Mouse (Mus musculus) stomach, embryonic 15.5 days (tissue): Measurements from ENCODE around the gene Gmps. TPM values are rescaled to one million over a fixed set of nuclear protein-coding genes. Genes with fewer than 3 reads are reported as not detected.

Source experiments
- ATAC-seq: fragments of 200-750 bp; cut with Nextera tagmentation; 2 replicates; pipeline ENCODE4 v1.8.0; 2017; ENCODE audit warnings: low read depth, moderate number of reproducible peaks, moderate TSS enrichment; ENCODE audit not compliant: insufficient read depth, low FRiP score
- H3K27ac ChIP-seq: fragments of 300-500 bp; sonication (generic); 2 replicates; pipeline ENCODE4 v1.5.1; 2015; ENCODE audit warnings: mild to moderate bottlenecking, inconsistent platforms
- H3K27me3 ChIP-seq: fragments of 300-500 bp; sonication (generic); replicated peaks from 2 replicates; pipeline ENCODE4 v1.6.1; 2015; ENCODE audit warnings: inconsistent platforms
- H3K36me3 ChIP-seq: fragments of 300-500 bp; sonication (generic); 2 replicates; pipeline ENCODE4 v1.6.1; 2015; ENCODE audit warnings: inconsistent platforms
- H3K4me1 ChIP-seq: fragments of 300-500 bp; sonication (generic); 2 replicates; pipeline ENCODE4 v1.6.1; 2015; ENCODE audit warnings: inconsistent platforms
- H3K4me2 ChIP-seq: fragments of 300-500 bp; sonication (generic); 2 replicates; pipeline ENCODE4 v1.6.1; 2015; ENCODE audit warnings: mild to moderate bottlenecking, inconsistent platforms
- H3K4me3 ChIP-seq: fragments of 300-500 bp; sonication (generic); replicated peaks from 2 replicates; pipeline ENCODE4 v1.5.1; 2015; ENCODE audit warnings: inconsistent platforms
- H3K9ac ChIP-seq: fragments of 300-500 bp; sonication (generic); 2 replicates; pipeline ENCODE4 v1.6.1; 2015; ENCODE audit warnings: inconsistent platforms
- H3K9me3 ChIP-seq: fragments of 300-500 bp; sonication (generic); 2 replicates; pipeline ENCODE4 v1.6.1; 2016; ENCODE audit warnings: inconsistent platforms
- WGBS: fragments of 180-500 bp; shearing (Covaris S2); methylation state at CpG from one replicate; pipeline ENCODE4 v1.1.7; 2015; 5-methylcytosine and 5-hydroxymethylcytosine counted together
- polyA plus RNA-seq: library from polyadenylated mRNA; unstranded; fragments of >200 nt; fragmentation: Nextera tagmentation; extraction: Ambion mirVana; gene quantifications from 2 replicates; pipeline ENCODE4 v1.2.1, GENCODE M21; 2015

The Gmps gene
- polyA plus RNA-seq, 1 experiment from 2014 or later = 36.8 TPM

DNA sequence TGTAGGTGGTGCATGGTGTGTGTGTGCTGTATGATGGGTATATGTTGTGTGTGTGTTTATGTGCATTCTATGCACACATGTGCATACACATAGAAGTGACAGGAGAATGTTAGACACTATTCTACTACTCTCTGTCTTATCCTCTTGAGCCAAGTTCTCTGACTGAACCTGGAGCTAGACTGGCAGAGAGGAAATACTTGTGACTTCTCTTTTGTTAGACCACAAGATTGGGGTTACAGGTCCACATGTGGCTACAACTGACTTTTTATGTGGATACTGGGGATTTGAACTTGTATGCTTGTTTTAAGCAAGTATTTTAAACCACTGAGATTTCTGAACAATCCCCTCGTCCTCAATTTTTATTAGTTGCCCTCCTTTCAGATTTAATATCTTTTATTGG, 10.8 kb downstream of the Gmps start:
- no peak overlapping the region for H3K4me3 ChIP-seq
- no peak overlapping the region for H3K4me2 ChIP-seq
- no peaks in the 10 kb centered on the region for H3K9me3 ChIP-seq
- no peak for ATAC-seq
- peaks cover 7% of the 10 kb centered on the region; the same call in 1 of the 2 replicates for H3K36me3 ChIP-seq
- no peaks in the 10 kb centered on the region for H3K27me3 ChIP-seq
- 95% methylated on average over 1 of the region's 1 CpGs for WGBS
- H3K9ac ChIP-seq = no peak overlapping the region
- H3K4me1 ChIP-seq = no peaks in the 10 kb centered on the region
- no peak overlapping the region for H3K27ac ChIP-seq

GRCm38 (mm10) chr3:63988722-63989440, 13.0 kb downstream of the Gmps start:
- H3K9me3 ChIP-seq = no peaks in the 10 kb centered on the region
- WGBS = 93% methylated on average over 3 of the region's 3 CpGs
- no peak overlapping the region for H3K9ac ChIP-seq
- H3K4me3 ChIP-seq = no peak overlapping the region
- H3K27ac ChIP-seq = no peak overlapping the region
- no peak overlapping the region for H3K4me2 ChIP-seq
- peaks cover 15% of the 10 kb centered on the region; the same call in 1 of the 2 replicates for H3K36me3 ChIP-seq
- no peaks in the 10 kb centered on the region for H3K27me3 ChIP-seq
- no peaks in the 10 kb centered on the region for H3K4me1 ChIP-seq
- ATAC-seq = no peak

DNA sequence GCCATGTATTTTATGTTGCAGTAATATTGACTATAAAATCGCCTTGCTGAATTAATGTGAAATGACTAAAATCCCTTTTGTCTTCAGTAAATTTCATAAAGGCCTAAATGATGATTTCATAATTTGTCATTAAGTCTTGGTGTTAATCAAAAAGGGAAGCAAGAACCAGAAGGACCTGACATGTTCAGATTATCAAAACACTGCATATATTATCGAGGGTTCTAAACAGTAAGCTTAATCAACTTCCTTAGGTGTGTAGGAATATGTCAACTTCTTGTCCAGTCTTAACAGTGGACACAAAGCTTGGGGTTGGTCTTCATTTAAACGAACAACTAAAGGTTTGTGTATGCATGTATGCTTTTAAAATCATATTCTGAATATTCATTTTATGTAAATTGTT, 45.5 kb downstream of the Gmps start:
- Histone ChIP-seq H3K9ac (no peak overlapping the region), H3K27me3 (no peaks in the 10 kb centered on the region), H3K36me3 (peaks cover 3% of the 10 kb centered on the region; the same call in 1 of the 2 replicates), H3K9me3 (no peaks in the 10 kb centered on the region), H3K4me2 (no peak overlapping the region), H3K27ac (no peak overlapping the region), H3K4me1 (no peaks in the 10 kb centered on the region), H3K4me3 (no peak overlapping the region)
- ATAC-seq = no peak
- WGBS = 89% methylated on average over 3 of the region's 3 CpGs

DNA sequence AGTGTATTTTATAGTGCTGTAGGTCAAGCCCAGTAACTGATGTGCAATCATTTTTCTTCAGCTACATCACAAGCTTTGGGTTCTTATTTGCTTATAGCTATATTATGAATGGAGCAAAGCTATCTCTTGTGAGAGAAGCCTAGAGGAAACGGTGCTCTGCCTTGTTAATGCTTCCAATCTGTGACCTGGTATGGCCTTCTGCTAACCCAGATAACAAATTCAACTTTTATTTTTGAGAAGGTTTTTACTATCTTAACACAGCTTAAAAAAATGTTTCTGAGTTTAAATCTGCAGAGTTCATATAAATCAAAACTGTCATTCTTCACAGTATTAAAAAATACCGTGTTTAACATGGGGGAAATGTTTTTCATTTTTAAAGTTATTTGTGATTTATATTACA, 46.0 kb downstream of the Gmps start:
- no peak overlapping the region for H3K4me2 ChIP-seq
- WGBS = 63% methylated on average over 2 of the region's 2 CpGs
- H3K4me3 ChIP-seq = no peak overlapping the region
- peaks cover 3% of the 10 kb centered on the region; the same call in 1 of the 2 replicates for H3K36me3 ChIP-seq
- no peaks in the 10 kb centered on the region for H3K4me1 ChIP-seq
- no peak overlapping the region for H3K27ac ChIP-seq
- H3K27me3 ChIP-seq = no peaks in the 10 kb centered on the region
- ATAC-seq = no peak
- no peak overlapping the region for H3K9ac ChIP-seq
- H3K9me3 ChIP-seq = no peaks in the 10 kb centered on the region

DNA sequence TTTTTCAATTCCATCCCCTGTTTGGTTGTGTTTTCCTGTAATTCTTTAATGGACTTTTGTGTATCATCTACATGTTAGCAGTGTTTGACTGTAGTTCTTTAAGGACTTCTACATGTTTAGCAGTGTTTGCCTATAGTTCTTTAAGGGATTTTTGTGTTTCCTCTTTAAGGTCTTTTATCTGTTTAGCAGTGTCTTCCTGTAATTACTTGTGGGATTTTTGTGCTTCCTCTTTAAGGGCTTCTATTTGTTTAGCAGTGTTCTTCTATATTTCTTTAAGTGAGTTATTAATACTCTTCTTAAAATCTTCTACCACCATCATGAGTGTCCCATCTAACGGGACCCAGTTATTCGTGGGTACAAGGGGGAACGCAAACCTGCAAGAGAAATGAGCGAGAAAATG, 53.9 kb downstream of the Gmps start:
- H3K9me3 ChIP-seq = no peaks in the 10 kb centered on the region
- no peaks in the 10 kb centered on the region for H3K27me3 ChIP-seq
- no peak overlapping the region for H3K4me2 ChIP-seq
- no peak for ATAC-seq
- no peak overlapping the region for H3K27ac ChIP-seq
- no peaks in the 10 kb centered on the region for H3K36me3 ChIP-seq
- H3K4me3 ChIP-seq = no peak overlapping the region
- WGBS = 95% methylated on average over 4 of the region's 4 CpGs
- H3K4me1 ChIP-seq = no peaks in the 10 kb centered on the region
- no peak overlapping the region for H3K9ac ChIP-seq

- ATAC-seq = no peak
- WGBS = 55% methylated on average over 7 of the region's 7 CpGs
- no peaks in the 10 kb centered on the region for H3K36me3 ChIP-seq
- H3K27me3 ChIP-seq = no peaks in the 10 kb centered on the region
- no peak overlapping the region for H3K4me3 ChIP-seq
- no peaks in the 10 kb centered on the region for H3K9me3 ChIP-seq
- no peak overlapping the region for H3K4me2 ChIP-seq
- no peaks in the 10 kb centered on the region for H3K4me1 ChIP-seq
- H3K9ac ChIP-seq = no peak overlapping the region
- no peak overlapping the region for H3K27ac ChIP-seq
These were observed 62.4 kb downstream of the Gmps start for GRCm38 (mm10) chr3:64038136-64038841.

- 12% methylated on average over 25 of the region's 25 CpGs for WGBS
- Histone ChIP-seq H3K4me1 (no peaks in the 10 kb centered on the region), H3K4me3 (peak overlapping the region; percentile 47), H3K4me2 (peak overlapping the region; percentile 74), H3K9me3 (no peaks in the 10 kb centered on the region), H3K27ac (no peak overlapping the region), H3K36me3 (no peaks in the 10 kb centered on the region), H3K9ac (no peak overlapping the region), H3K27me3 (no peaks in the 10 kb centered on the region)
- ATAC-seq = peak; percentile 58
These were observed 64.2 kb downstream of the Gmps start for GRCm38 (mm10) chr3:64039818-64040784.

Other genes with a start within 250 kb of the Gmps start
- 5.7 and 8.3 TPM in 2 replicates for gene Plch1, start 76.6 kb upstream of the Gmps start, polyA plus RNA-seq
- 6.6 and 7.4 TPM in 2 replicates for gene E130311K13Rik, start 46.6 kb upstream of the Gmps start, polyA plus RNA-seq
- 24.1 and 24.7 TPM in 2 replicates for gene Slc33a1, start 11.3 kb upstream of the Gmps start, polyA plus RNA-seq
- 0.03 and 0.04 TPM in 2 replicates for gene Vmn2r1, start 105.4 kb downstream of the Gmps start, polyA plus RNA-seq
- gene Vmn2r2, start 165.8 kb downstream of the Gmps start, polyA plus RNA-seq = not detected in 2 replicates